Mouse (Mus musculus) G1E (cell line): Measurements from ENCODE around the gene Atp6v1f. TPM values are rescaled to one million over a fixed set of nuclear protein-coding genes. Genes with fewer than 3 reads are reported as not detected.
A peak's percentile ranks its signal among the peaks of the same experiment; 100 is the strongest.

Experiments
- ATAC-seq: 2 replicates; pipeline ENCODE4 v1.8.0; 2016; ENCODE audit warnings: mild to moderate bottlenecking; ENCODE audit not compliant: insufficient number of reproducible peaks, poor library complexity, low FRiP score, severe bottlenecking; ENCODE audit errors: extremely low read depth
- DNase-seq: peaks from one replicate; pipeline ENCODE4 v3.0.0; 2012; ENCODE audit warnings: low spot score
- H3K27me3 ChIP-seq: 2 replicates; pipeline ENCODE4 v1.6.1; 2012; ENCODE audit warnings: mild to moderate bottlenecking, low read length, inconsistent platforms; ENCODE audit not compliant: insufficient read depth
- H3K36me3 ChIP-seq: replicated peaks from 2 replicates; pipeline ENCODE3; 2012; ENCODE audit warnings: mild to moderate bottlenecking, inconsistent platforms
- H3K4me1 ChIP-seq: 2 replicates; pipeline ENCODE4 v1.6.1; 2012; ENCODE audit warnings: low read depth, low read length, inconsistent platforms, mixed read lengths; ENCODE audit not compliant: insufficient read depth
- H3K4me3 ChIP-seq: 2 replicates; pipeline ENCODE4 v1.5.1; 2012; ENCODE audit warnings: low read depth, mild to moderate bottlenecking, inconsistent platforms, low read length, moderate library complexity, mixed read lengths
- H3K9me3 ChIP-seq: replicated peaks from 2 replicates; pipeline ENCODE4 v1.6.1; 2012; ENCODE audit warnings: inconsistent platforms
- CTCF ChIP-seq: IDR thresholded peaks from 2 replicates; pipeline ENCODE4 v1.5.1; 2012; ENCODE audit warnings: low read depth, low read length, inconsistent platforms, mixed read lengths
- GATA1 ChIP-seq: IDR thresholded peaks from 2 replicates; pipeline ENCODE4 v1.6.1; 2012; ENCODE audit warnings: borderline replicate concordance, low read length, inconsistent platforms, mixed read lengths
- GATA2 ChIP-seq: IDR thresholded peaks from 2 replicates; pipeline ENCODE4 v1.6.1; 2012; ENCODE audit warnings: low read depth, low read length, inconsistent platforms, borderline replicate concordance
- POLR2AphosphoS5 ChIP-seq: IDR thresholded peaks from 2 replicates; pipeline ENCODE4 v1.6.1; 2012; ENCODE audit warnings: low read depth, low read length, inconsistent platforms; ENCODE audit not compliant: insufficient replicate concordance
- TAL1 ChIP-seq: conservative IDR thresholded peaks from 2 replicates; pipeline ENCODE4 v1.6.1; 2012; ENCODE audit warnings: low read depth, low read length, inconsistent platforms, mixed read lengths
- polyA plus RNA-seq: library from polyadenylated mRNA; stranded (reverse); fragments of >175 nt; gene quantifications from 2 replicates; pipeline ENCODE4 v1.2.3, GENCODE M21; 2012
- total RNA-seq, 2 experiments: library from RNA; stranded (forward) in 1 of 2; stranded (reverse) in 1 of 2; fragments of 200-1000 nt in 1 of 2; fragments of >200 nt in 1 of 2; fragmentation: Nextera tagmentation in 1 of 2; gene quantifications; 2 replicates each; pipeline ENCODE4 v1.2.3; 2014 to 2017

The Atp6v1f gene
- total and polyA plus RNA-seq, 3 experiments, result 138 to 339 (median 201) TPM

- H3K9me3 ChIP-seq, result no peaks in the 10 kb centered on the region
- no peaks in the 10 kb centered on the region for H3K36me3 ChIP-seq
- H3K4me3 ChIP-seq, result no peak overlapping the region
- peak; percentile 57 for ATAC-seq
- DNase-seq, result peak; percentile 44
- TF ChIP-seq CTCF (no peak), GATA2 (no peak), POLR2AphosphoS5 (no peak), GATA1 (no peak), TAL1 (no peak)
- peaks cover 15% of the 10 kb centered on the region for H3K4me1 ChIP-seq
- H3K27me3 ChIP-seq, result peaks cover 42% of the 10 kb centered on the region
Observed at GRCm38 (mm10) chr6:29449858-29450257, 17.7 kb upstream of the Atp6v1f start.

- TF ChIP-seq CTCF (no peak), POLR2AphosphoS5 (no peak), GATA2 (no peak), GATA1 (no peak), TAL1 (no peak)
Observed at GRCm38 (mm10) chr6:29450667-29451066, 16.9 kb upstream of the Atp6v1f start.

GRCm38 (mm10) chr6:29461502-29461901 lies 6.0 kb upstream of the Atp6v1f start:
- peaks cover 50% of the 10 kb centered on the region for H3K27me3 ChIP-seq

More at GRCm38 (mm10) chr6:29450667-29451066, 16.9 kb upstream of the Atp6v1f start:
- DNase-seq, result no peak
- no peaks in the 10 kb centered on the region for H3K36me3 ChIP-seq
- H3K27me3 ChIP-seq, result peaks cover 49% of the 10 kb centered on the region
- no peak overlapping the region for H3K4me3 ChIP-seq
- ATAC-seq, result no peak
- peaks cover 15% of the 10 kb centered on the region for H3K4me1 ChIP-seq
- no peaks in the 10 kb centered on the region for H3K9me3 ChIP-seq

GRCm38 (mm10) chr6:29463388-29463787 lies 4.1 kb upstream of the Atp6v1f start:
- Histone ChIP-seq H3K36me3 (no peaks in the 10 kb centered on the region), H3K27me3 (peaks cover 36% of the 10 kb centered on the region), H3K4me1 (peaks cover 10% of the 10 kb centered on the region; the same call in 1 of the 2 replicates), H3K9me3 (no peaks in the 10 kb centered on the region), H3K4me3 (no peak overlapping the region)
- TF ChIP-seq TAL1, result no peak
- ATAC-seq (no peak), DNase-seq (no peak)

More at GRCm38 (mm10) chr6:29461502-29461901, 6.0 kb upstream of the Atp6v1f start:
- peaks cover 9% of the 10 kb centered on the region; the same call in 1 of the 2 replicates for H3K4me1 ChIP-seq
- TF ChIP-seq TAL1, result no peak
- no peak for TF ChIP-seq GATA2
- TF ChIP-seq POLR2AphosphoS5, result no peak
- TF ChIP-seq CTCF, result no peak
- no peak for TF ChIP-seq GATA1
- H3K4me3 ChIP-seq, result no peak overlapping the region
- no peaks in the 10 kb centered on the region for H3K9me3 ChIP-seq
- no peaks in the 10 kb centered on the region for H3K36me3 ChIP-seq
- ATAC-seq (no peak), DNase-seq (no peak)

- Histone ChIP-seq H3K36me3 (peaks cover 47% of the 10 kb centered on the region), H3K4me3 (peak overlapping the region; percentile 78), H3K4me1 (peaks cover 29% of the 10 kb centered on the region), H3K9me3 (no peaks in the 10 kb centered on the region), H3K27me3 (peaks cover 5% of the 10 kb centered on the region)
- DNase-seq (no peak), ATAC-seq (no peak)
- TF ChIP-seq POLR2AphosphoS5 (no peak), TAL1 (no peak), GATA1 (no peak), GATA2 (no peak), CTCF (no peak)
Observed at GRCm38 (mm10) chr6:29468851-29469250, 1.3 kb downstream of the Atp6v1f start.

- H3K9me3 ChIP-seq, result no peaks in the 10 kb centered on the region
- peaks cover 47% of the 10 kb centered on the region for H3K36me3 ChIP-seq
- no peak for DNase-seq
Observed at GRCm38 (mm10) chr6:29471137-29471536, 3.6 kb downstream of the Atp6v1f start, which contains the start of gene Atp6v1fnb. TSS of gene Atp6v1fnb (plus strand) at chr6:29471437.

More at GRCm38 (mm10) chr6:29471137-29471536, 3.6 kb downstream of the Atp6v1f start, which contains the start of gene Atp6v1fnb:
- TF ChIP-seq GATA2, result no peak
- TF ChIP-seq POLR2AphosphoS5, result no peak
- TF ChIP-seq TAL1, result no peak
- TF ChIP-seq CTCF, result no peak
- TF ChIP-seq GATA1, result no peak
- no peak within 1 kb of the TSS for H3K4me3 ChIP-seq
- H3K4me1 ChIP-seq, result peaks cover 32% of the 10 kb centered on the region
- ATAC-seq, result no peak
- peaks cover 11% of the 10 kb centered on the region; the same call in 1 of the 2 replicates for H3K27me3 ChIP-seq
